Mouse (Mus musculus) kidney, postnatal 25 days (tissue): Measurements from ENCODE around the gene Tmem131l.

Experiments used
- DNase-seq, 2 experiments: peaks; one replicate each; pipeline ENCODE4 v3.0.0; 2021; ENCODE audit warnings: mixed read lengths in 2 of 2

Tmem131l gene

DNA sequence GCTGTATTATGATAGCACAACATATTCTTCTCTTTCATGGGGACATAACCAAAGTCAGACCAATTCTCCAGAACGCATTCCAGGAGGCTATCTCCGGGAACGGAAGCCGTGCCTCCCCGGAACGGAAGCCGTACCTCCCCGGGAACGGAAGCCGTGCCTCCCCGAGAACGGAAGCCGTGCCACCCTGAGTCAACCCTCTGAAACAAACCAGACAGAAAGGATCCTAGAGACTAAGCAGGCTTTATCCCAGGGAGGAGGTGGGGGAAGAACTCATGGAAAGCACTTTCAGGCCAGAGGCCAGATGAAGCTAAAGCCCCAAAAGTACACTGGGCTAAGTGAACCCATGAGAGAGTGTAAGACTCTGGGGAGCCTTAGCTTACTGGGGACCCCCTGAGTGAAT is 182.4 kb downstream of the Tmem131l start:
- DNase-seq = no peak

DNA sequence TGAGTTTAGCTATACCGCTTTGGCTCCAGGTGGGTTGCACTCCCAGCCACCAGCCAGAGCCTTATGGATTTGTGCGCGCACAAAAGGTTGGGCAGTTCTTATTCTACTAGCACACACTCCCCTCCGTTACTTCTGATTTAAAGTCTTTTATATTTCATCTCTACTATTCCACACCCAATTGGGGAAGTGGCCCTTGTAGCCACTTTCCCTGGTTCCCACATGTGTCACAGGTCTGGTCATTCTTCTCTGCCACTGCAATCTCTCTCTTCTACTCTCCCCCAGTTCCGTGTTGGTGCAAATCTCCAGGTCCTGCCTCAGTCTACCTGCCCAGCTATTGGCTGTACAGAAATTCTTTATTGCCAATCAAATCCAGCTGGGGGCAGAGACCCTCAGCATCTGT is 184.3 kb downstream of the Tmem131l start:
- DNase-seq = no peak

GRCm38 (mm10) chr3:83849341-83849740 is 190.6 kb downstream of the Tmem131l start:
- no peak for DNase-seq
